Mouse (Mus musculus): ENCODE results near the gene Spag8. TPM values are rescaled to one million over a fixed set of nuclear protein-coding genes. Genes with fewer than 3 reads are reported as not detected.

The Spag8 gene
- polyA plus RNA-seq, 1 experiment from 2014 or later = 1.1 TPM

DNA sequence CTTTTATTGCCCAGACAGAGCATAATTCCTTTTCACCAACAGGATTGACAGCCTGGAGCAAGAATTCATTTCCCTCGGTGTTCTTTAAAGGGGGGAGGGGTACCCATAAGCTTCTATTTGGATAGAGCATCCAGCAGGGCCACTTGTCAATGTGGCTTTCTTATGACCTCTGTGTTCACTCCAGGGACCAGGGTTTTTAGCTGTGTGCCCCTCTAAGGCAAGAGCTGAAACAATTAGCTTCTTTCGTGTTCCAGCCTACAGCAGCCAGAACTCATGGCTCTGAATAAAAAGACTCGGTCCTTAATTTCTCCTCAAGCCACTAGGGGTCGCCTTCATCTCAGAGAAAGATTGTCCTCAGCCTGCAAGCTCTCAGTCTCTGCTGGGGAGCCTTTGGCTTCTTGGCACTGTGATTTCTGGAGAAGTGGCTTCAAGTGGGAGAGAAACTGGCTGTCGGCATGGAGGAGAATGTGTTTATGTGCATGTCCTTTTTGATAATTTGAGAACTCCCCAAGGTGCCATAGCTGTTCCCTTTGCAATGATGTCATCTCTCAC lies 23.3 kb downstream of the Spag8 start:
- Histone ChIP-seq H3K4me2 (ENCODE audit: low read depth, severe bottlenecking) (no peak overlapping the region), H3K9me3 (ENCODE audit: control insufficient read depth, low read length) (peaks cover 4% of the 10 kb centered on the region; the same call in 1 of the 2 replicates), H3K9ac (ENCODE audit: low read length) (no peak overlapping the region), H3K36me3 (ENCODE audit: control insufficient read depth, insufficient read depth, low read length) (no peaks in the 10 kb centered on the region), H3K4me1 (ENCODE audit: control insufficient read depth, insufficient read depth, low read length) (peaks cover 12% of the 10 kb centered on the region), H3K27ac (replicated peaks; ENCODE audit: low read depth, low read length) (no peak overlapping the region), H3K4me3 (ENCODE audit: low read depth, low read length) (no peak overlapping the region), H3K27me3 (ENCODE audit: control insufficient read depth, insufficient read depth, low read length) (peaks cover 5% of the 10 kb centered on the region; the same call in 1 of the 2 replicates)
- DNase-seq (ENCODE audit: low spot score) = peak; percentile 82
- 8% methylated on average over 5 of the region's 5 CpGs for WGBS
- ATAC-seq (ENCODE audit: insufficient number of reproducible peaks, low FRiP score, low TSS enrichment, low read depth) = 0 out of 2 replicates have a peak, but pooled peaks have one; percentile 11

DNA sequence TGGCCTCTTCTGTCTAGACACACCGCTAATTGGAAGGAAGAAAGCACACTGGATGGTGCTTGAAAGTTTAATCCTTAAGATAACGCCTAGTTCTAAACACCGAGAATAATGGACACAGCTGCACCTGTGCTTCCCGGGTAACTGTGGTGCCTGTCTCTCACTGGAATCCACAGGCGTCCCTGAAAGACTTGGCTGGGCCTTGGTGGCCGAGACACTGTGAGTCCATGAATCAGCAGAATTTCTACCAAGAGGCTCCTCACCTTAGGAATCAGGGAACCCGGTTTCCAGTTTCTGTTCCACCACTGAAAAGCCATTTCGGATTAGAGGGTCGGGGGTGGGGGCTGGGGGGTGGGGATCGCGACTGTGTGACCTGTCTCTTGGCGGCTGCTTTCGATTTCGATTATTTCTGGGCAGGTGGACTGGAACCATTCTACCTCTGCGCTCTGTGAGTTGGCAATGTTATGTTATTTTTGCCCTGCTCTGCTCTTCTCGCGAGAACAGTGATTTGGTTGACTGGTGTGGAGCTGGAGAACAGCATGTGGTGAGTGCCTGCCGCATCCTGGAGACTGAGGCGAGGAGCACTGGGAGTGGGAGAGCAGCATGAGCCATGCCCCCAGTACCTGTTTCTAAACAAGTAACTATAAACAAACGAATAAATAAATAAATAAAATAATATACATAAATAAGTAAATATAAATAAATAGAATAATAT lies 24.1 kb downstream of the Spag8 start:
- H3K4me2 ChIP-seq (ENCODE audit: low read depth, severe bottlenecking) = no peak overlapping the region
- H3K27ac ChIP-seq (replicated peaks; ENCODE audit: low read depth, low read length) = no peak overlapping the region
- ATAC-seq (ENCODE audit: insufficient number of reproducible peaks, low FRiP score, low TSS enrichment, low read depth) (no peak), DNase-seq (ENCODE audit: low spot score) (no peak)
- H3K4me3 ChIP-seq (ENCODE audit: low read depth, low read length) = no peak overlapping the region
- WGBS = 41% methylated on average over 20 of the region's 20 CpGs
- H3K27me3 ChIP-seq (ENCODE audit: control insufficient read depth, insufficient read depth, low read length) = peaks cover 5% of the 10 kb centered on the region; the same call in 1 of the 2 replicates
- H3K4me1 ChIP-seq (ENCODE audit: control insufficient read depth, insufficient read depth, low read length) = peaks cover 12% of the 10 kb centered on the region
- H3K9me3 ChIP-seq (ENCODE audit: control insufficient read depth, low read length) = peaks cover 4% of the 10 kb centered on the region; the same call in 1 of the 2 replicates
- no peaks in the 10 kb centered on the region for H3K36me3 ChIP-seq (ENCODE audit: control insufficient read depth, insufficient read depth, low read length)
- H3K9ac ChIP-seq (ENCODE audit: low read length) = no peak overlapping the region

DNA sequence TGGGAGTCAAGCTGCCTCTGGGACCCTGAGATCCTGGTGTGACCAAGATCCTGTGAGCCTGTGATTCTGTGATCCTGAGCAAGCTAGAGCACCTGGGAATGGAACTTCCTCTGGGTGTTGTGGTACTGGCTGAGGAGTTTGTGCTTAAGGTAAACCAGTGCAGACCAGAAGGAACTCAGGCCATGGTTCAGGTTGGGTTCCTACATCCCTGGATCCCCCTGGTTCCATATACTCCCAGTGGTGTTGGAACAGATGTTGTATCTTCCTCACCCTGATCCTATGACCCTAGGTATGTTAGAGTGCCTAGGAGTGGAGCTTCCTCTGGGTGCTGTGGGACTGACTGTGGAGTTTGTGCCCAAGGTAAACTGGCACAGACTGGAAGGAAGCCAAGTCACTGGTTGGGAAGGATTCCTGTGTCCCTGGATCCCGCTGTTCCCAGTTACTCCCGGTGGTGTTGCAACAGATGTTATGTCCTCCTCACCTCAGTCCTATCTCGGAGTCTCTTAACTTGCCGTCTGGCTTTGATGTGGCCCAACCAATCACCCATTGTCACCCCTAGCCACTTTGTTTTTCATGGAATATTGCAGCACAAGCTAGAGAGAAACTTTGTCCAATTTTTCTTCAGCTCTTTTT lies 33.1 kb downstream of the Spag8 start:
- no peak overlapping the region for H3K4me3 ChIP-seq (ENCODE audit: low read depth, low read length)
- no peak overlapping the region for H3K27ac ChIP-seq (replicated peaks; ENCODE audit: low read depth, low read length)
- no peaks in the 10 kb centered on the region for H3K4me1 ChIP-seq (ENCODE audit: control insufficient read depth, insufficient read depth, low read length)
- H3K27me3 ChIP-seq (ENCODE audit: control insufficient read depth, insufficient read depth, low read length) = no peaks in the 10 kb centered on the region
- H3K4me2 ChIP-seq (ENCODE audit: low read depth, severe bottlenecking) = no peak overlapping the region
- DNase-seq (ENCODE audit: low spot score) (no peak), ATAC-seq (ENCODE audit: insufficient number of reproducible peaks, low FRiP score, low TSS enrichment, low read depth) (no peak)
- no peak overlapping the region for H3K9ac ChIP-seq (ENCODE audit: low read length)
- H3K9me3 ChIP-seq (ENCODE audit: control insufficient read depth, low read length) = peaks cover under 1% of the 10 kb centered on the region; the same call in 1 of the 2 replicates
- 77% methylated on average over 4 of the region's 4 CpGs for WGBS
- H3K36me3 ChIP-seq (ENCODE audit: control insufficient read depth, insufficient read depth, low read length) = no peaks in the 10 kb centered on the region

DNA sequence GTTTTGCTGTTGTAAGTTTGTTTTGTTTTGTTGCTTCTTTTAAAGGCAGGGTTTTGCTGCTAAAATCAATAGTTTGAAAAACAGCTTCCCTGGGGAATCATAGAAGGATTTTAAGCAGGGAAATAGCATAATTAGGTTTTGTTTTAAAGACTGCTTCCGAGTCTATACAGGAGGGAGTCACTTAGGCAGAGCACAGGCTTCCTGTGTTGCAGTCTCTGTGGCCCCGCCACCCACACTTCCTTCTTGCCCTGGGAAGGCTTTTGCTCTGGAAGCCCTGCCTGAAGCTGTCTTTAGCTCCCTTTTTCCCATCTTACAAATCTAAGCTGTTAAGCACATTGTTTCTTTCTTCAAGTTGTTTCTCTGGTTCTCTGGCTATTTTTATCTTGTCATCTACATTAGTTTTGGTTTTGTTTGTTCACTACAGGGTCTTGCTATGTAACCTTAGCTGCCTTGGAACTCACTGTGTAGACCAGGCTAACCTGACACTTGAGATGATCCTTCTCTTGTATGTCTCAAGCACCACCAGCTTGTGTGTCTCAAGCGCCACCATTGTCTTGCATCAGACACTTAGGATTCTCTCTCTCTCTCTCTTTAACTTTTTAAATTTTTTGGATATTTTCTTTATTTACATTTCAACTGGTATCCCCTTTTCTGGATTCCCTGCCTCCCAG lies 40.2 kb downstream of the Spag8 start:
- H3K4me1 ChIP-seq (ENCODE audit: control insufficient read depth, insufficient read depth, low read length) = no peaks in the 10 kb centered on the region
- H3K36me3 ChIP-seq (ENCODE audit: control insufficient read depth, insufficient read depth, low read length) = no peaks in the 10 kb centered on the region
- H3K27me3 ChIP-seq (ENCODE audit: control insufficient read depth, insufficient read depth, low read length) = no peaks in the 10 kb centered on the region
- no peak overlapping the region for H3K27ac ChIP-seq (replicated peaks; ENCODE audit: low read depth, low read length)
- WGBS = 68% methylated on average over 3 of the region's 3 CpGs
- no peak for ATAC-seq (ENCODE audit: insufficient number of reproducible peaks, low FRiP score, low TSS enrichment, low read depth)
- no peak overlapping the region for H3K4me2 ChIP-seq (ENCODE audit: low read depth, severe bottlenecking)
- no peak overlapping the region for H3K4me3 ChIP-seq (ENCODE audit: low read depth, low read length)
- H3K9me3 ChIP-seq (ENCODE audit: control insufficient read depth, low read length) = no peaks in the 10 kb centered on the region
- DNase-seq (ENCODE audit: low spot score) = no peak
- H3K9ac ChIP-seq (ENCODE audit: low read length) = no peak overlapping the region

DNA sequence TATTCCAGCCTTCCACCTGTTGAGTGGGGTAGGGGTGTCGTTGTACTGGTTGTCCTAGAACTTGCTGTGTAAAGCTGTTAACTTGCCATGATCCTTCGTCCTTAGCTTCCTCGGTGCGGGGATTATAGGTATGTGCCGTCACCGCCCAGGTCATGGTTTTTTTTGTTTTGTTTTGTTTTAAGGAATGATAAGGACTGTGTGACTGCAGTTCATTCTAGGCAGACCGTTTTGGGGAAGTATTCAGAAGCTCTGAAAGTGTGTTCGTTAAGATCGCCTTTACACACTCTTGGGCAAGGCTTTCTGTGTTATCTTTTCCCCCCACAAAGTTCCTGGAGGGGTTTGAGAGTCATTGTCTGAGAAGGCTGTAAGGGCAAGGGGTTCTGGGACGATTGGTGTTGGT lies 40.9 kb downstream of the Spag8 start:
- H3K4me3 ChIP-seq (ENCODE audit: low read depth, low read length) = no peak overlapping the region
- H3K4me2 ChIP-seq (ENCODE audit: low read depth, severe bottlenecking) = no peak overlapping the region
- no peaks in the 10 kb centered on the region for H3K36me3 ChIP-seq (ENCODE audit: control insufficient read depth, insufficient read depth, low read length)
- H3K27ac ChIP-seq (replicated peaks; ENCODE audit: low read depth, low read length) = no peak overlapping the region
- H3K9me3 ChIP-seq (ENCODE audit: control insufficient read depth, low read length) = no peaks in the 10 kb centered on the region
- no peaks in the 10 kb centered on the region for H3K4me1 ChIP-seq (ENCODE audit: control insufficient read depth, insufficient read depth, low read length)
- ATAC-seq (ENCODE audit: insufficient number of reproducible peaks, low FRiP score, low TSS enrichment, low read depth) = no peak
- no peak overlapping the region for H3K9ac ChIP-seq (ENCODE audit: low read length)
- no peaks in the 10 kb centered on the region for H3K27me3 ChIP-seq (ENCODE audit: control insufficient read depth, insufficient read depth, low read length)
- no peak for DNase-seq (ENCODE audit: low spot score)
- WGBS = 83% methylated on average over 10 of the region's 10 CpGs

DNA sequence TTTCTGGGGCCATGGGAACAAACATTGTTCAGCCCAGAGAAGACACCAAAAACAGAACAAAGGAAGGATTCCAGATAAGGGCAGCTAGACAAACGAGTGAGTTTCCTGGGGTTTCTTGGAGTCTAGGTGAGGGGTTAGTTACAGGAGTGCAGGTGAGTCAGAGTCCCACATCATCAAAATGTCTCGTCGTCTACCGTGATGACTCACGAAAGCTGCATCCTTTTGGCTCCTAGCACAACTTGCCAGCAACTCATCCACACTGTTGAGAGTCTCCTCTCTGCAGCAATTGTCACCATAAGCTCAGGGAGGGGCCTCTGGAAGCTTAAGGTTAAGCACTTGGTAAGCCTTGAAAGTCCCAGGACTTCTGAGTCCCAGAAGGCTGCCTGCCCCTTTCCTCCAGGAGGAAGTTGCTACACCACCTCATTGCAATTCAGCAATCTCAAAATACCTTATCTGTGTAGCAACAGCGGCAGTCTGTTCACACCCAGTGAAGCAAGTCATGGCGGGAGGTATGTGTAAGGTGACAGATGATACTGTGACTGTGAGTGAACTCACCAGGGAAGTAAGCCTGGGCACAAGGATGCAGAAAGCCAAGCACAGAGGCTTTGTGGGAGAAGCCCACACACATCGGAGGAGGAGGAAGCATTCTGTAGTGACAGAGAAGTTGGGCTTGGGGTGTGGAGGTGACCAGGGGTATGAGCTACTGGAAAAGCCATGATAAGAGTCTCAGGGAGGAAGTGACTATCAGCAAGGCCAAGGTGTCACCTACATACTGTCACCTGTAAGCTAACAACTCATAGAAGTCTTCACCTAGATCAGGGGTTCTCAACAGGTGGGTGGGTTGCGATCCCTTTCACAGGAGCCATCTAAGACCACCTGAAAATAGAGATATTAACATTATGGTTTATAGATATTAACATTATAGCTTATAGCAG lies 48.4 kb downstream of the Spag8 start:
- H3K9ac ChIP-seq (ENCODE audit: low read length) = no peak overlapping the region
- H3K36me3 ChIP-seq (ENCODE audit: control insufficient read depth, insufficient read depth, low read length) = no peaks in the 10 kb centered on the region
- ATAC-seq (ENCODE audit: insufficient number of reproducible peaks, low FRiP score, low TSS enrichment, low read depth) (no peak), DNase-seq (ENCODE audit: low spot score) (no peak)
- no peak overlapping the region for H3K27ac ChIP-seq (replicated peaks; ENCODE audit: low read depth, low read length)
- H3K27me3 ChIP-seq (ENCODE audit: control insufficient read depth, insufficient read depth, low read length) = no peaks in the 10 kb centered on the region
- no peaks in the 10 kb centered on the region for H3K9me3 ChIP-seq (ENCODE audit: control insufficient read depth, low read length)
- whole genome bisulfite sequencing = 82% methylated on average over 9 of the region's 9 CpGs
- H3K4me1 ChIP-seq (ENCODE audit: control insufficient read depth, insufficient read depth, low read length) = no peaks in the 10 kb centered on the region
- H3K4me3 ChIP-seq (ENCODE audit: low read depth, low read length) = no peak overlapping the region
- H3K4me2 ChIP-seq (ENCODE audit: low read depth, severe bottlenecking) = no peak overlapping the region

DNA sequence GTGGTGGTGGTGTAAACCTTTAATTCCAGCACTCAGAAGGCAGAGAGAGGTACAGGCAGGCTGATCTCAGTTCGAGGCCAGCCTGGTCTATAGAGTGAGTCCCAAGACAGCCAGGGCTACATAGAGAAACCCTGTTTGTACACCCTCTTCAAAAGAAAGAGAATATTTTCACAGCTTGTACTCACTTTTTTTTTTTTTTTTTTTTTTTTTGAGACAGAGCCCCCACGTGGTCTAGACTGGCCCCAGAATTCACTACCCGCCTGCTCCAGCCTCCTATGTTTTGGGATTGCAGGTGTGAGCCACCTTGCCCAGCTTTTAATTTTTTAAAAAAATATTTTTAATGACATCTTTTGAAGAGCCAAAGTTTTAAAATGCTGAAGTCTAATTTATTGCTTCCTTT lies 49.3 kb downstream of the Spag8 start:
- Histone ChIP-seq H3K27ac (replicated peaks; ENCODE audit: low read depth, low read length) (no peak overlapping the region), H3K27me3 (ENCODE audit: control insufficient read depth, insufficient read depth, low read length) (no peaks in the 10 kb centered on the region), H3K9ac (ENCODE audit: low read length) (no peak overlapping the region), H3K9me3 (ENCODE audit: control insufficient read depth, low read length) (no peaks in the 10 kb centered on the region), H3K4me1 (ENCODE audit: control insufficient read depth, insufficient read depth, low read length) (no peaks in the 10 kb centered on the region), H3K4me2 (ENCODE audit: low read depth, severe bottlenecking) (no peak overlapping the region), H3K36me3 (ENCODE audit: control insufficient read depth, insufficient read depth, low read length) (no peaks in the 10 kb centered on the region), H3K4me3 (ENCODE audit: low read depth, low read length) (no peak overlapping the region)
- 68% methylated on average over 3 of the region's 3 CpGs for WGBS
- DNase-seq (ENCODE audit: low spot score) (no peak), ATAC-seq (ENCODE audit: insufficient number of reproducible peaks, low FRiP score, low TSS enrichment, low read depth) (no peak)
